Mouse (Mus musculus) mesoderm, embryonic 11.5 days (tissue): ENCODE data around the gene Zfyve1.

Experiments used
- DNase-seq: peaks from one replicate; pipeline ENCODE4 v3.0.0-alpha.2; 2012; ENCODE audit warnings: low read depth, low spot score

Zfyve1 gene

DNA sequence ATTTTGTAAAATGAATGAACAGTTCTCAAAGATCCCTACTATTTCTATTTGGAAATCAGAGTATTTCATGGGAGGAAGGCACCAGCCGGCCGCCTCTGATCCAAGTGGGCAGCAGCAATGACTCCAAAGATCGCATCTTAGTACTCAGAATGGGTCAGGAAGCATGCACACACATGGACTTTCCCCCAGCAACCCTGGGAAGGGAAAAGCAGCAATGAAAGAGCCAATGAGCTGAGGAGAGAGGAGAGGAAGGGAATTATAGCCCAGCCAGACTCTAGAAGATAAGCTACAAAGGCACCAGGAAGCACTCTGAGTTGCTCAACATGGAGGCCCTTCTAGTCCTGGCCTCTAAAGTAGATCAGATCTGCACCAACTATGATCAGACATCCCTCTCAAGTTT lies 16.7 kb downstream of the Zfyve1 start:
- no peak for DNase-seq

DNA sequence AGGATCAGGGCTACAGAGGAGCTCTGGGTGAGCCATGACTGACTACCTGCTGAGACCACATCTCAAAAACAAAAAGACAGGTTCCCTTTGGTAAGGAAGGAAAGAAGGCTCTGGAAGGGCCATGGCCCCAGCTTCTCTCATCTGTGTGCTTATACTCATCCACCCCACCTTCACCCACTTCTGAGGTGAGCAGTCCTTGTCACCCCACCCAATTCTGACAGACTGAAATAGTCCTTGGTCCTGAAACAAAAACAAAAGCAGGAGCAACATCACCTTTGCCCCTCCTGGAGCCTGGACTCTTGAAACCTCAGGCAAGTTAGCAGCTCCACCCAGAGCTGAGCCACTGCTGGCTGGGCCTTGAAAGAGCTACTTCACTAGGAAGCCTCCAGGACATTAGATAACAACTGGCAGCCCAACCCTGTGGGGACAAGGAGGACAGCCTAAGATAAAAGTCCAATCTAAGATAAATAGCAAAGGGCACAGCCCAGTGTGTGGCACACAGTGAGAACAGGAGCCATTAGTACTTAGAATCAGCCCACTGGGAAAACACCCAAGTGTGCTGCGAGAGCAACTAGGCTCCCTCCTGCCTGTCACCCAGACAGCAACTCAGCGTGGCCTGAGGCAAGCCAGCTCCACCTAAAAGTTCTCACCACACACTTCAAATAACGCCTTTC lies 18.0 kb downstream of the Zfyve1 start:
- no peak for DNase-seq

- DNase-seq, result no peak
Measured at GRCm38 (mm10) chr12:83578356-83578755, 18.7 kb downstream of the Zfyve1 start.

- no peak for DNase-seq
Measured at GRCm38 (mm10) chr12:83577445-83577844, 19.6 kb downstream of the Zfyve1 start.

DNA sequence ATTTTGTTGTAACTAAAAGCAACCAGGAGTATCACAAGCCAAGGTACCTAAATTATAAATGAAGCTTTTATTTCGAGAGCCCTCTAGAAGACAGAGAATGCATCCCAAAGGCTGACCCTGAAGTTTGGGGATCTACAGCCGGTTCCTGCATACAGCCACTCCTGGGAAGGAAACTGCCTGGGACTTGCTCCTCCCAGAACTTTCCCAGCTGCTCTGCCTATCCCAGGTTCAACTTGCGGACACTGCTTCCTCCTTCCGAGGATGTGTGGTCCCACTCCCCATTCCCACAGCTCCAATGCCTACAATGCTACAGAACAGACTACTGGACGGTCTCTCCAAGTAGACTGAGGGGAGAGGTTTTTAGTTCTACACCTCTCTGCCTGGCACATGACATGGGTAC lies 24.3 kb downstream of the Zfyve1 start:
- DNase-seq, result no peak

DNA sequence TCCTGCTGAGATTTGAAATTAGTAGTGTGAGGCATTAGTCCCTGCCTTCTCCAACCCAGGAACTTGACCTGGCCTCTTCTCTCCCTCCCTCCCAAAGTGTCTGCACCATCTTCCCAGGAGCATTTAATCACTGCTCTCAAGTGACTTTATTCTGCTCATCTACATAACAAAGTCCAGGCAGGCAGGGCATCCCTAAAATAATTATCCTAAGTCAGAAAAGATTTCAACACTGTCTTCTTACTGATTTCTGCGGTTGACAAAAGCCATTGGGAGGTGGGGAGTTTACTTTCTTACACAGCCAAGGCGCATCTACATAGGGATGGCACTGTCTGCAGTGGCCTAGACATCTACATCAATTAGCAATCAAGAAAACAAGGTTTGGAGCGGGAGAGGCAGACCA lies 27.2 kb downstream of the Zfyve1 start:
- no peak for DNase-seq

DNA sequence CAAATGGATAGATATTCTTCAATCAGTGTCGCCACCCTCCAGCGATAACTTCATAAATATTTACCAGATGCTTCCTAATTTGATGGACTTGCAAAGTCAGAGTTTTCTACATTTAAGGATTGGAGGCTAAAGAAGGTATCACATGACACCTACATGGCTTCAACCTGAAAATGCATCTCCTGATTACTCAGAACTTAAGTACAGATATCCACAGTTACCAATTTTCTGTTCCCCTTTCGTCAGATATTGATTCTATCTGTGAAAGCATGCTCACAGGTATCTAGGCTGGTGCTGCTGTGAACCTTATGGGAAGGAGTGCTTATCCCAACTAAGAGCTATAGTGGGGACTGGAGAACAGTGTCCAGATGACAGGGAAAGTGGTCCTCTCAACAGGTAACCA lies 34.4 kb downstream of the Zfyve1 start:
- DNase-seq, result no peak

GRCm38 (mm10) chr12:83560189-83560588 lies 36.8 kb downstream of the Zfyve1 start:
- no peak for DNase-seq

DNA sequence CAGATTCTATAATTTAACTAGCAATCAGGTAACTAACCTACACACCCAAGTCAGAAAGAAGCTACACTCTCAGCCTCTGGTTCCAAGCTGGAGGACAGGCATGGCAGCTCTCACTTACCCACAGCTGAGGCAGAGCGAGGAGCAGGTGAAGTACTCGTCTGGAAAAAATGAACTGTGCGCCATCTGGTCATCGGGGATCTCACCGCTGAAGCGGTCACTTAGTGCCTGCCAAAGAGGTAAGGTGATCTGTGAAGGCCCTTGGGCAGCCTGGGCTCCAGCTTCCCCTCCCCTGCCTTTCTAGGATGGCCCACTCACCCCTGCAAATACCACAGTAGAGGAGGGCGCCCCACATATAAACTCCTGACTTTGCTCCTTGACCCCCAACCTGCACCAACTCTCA lies 38.5 kb downstream of the Zfyve1 start:
- DNase-seq, result no peak

GRCm38 (mm10) chr12:83555605-83556004 lies 41.4 kb downstream of the Zfyve1 start:
- DNase-seq, result no peak

DNA sequence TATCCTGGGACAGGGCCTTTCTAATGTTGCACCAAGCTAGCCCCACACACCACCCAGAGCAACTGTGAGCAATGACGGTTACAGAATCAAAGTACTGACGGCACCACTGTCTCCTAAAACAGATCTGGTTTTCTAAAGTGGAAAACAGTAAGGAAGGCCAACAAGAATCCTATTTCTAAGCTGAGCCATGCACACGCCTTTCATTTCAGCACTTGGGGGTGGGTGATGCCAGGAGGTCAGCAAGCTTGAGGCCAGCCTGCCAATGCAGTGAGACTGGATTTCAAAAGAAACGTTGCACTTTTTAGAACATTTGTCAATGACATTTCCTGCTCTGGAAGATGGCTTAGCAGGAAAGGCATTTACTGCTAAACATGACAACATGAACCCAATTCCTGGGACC lies 43.2 kb downstream of the Zfyve1 start:
- no peak for DNase-seq

DNA sequence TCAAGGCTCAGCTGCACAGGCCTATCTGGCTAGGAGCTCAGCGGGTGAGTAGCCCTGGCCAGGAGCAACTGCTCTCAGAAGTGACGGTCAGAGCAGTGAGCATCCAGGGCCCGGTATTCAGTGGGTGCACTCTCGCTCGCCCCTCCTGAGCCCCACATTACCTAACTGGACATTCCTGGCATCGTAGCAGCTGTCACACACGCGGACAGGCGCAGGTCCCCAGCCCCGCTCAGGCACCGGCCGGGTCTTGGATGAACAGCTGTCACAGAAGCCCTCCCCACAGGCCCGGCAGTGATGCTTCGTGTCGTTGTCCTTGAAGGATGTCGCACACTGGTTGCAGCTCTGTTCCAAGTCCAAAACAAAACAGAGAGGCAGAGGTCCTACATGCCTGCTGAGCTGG lies 45.7 kb downstream of the Zfyve1 start:
- no peak for DNase-seq

- DNase-seq, result no peak
Measured at GRCm38 (mm10) chr12:83544791-83545190, 52.2 kb downstream of the Zfyve1 start.

DNA sequence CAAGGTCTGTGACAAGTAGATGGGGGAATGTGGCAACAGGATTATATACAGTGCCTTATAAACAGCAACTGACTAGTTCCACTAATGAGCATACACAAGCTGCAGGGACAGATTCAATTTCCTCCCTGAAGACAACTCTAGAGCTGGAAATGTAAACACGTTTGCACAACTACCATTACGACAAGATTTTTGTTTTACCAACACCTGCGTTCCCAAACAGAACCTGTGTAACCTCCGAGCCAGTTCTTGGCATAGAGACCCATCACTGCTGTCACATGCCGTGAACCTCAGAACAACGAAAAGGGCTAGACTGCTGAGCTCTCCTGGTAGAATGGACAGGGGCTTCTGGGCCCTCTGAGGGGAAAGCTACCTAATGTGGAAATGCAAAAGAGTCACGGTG lies 53.0 kb downstream of the Zfyve1 start:
- no peak for DNase-seq

GRCm38 (mm10) chr12:83536039-83536438 lies 61.0 kb downstream of the Zfyve1 start:
- DNase-seq, result peak; percentile 34

- DNase-seq, result no peak
Measured at GRCm38 (mm10) chr12:83535428-83535827, 61.6 kb downstream of the Zfyve1 start.

- no peak for DNase-seq
Measured at GRCm38 (mm10) chr12:83534190-83534589, 62.8 kb downstream of the Zfyve1 start.

GRCm38 (mm10) chr12:83532966-83533365 lies 64.1 kb downstream of the Zfyve1 start:
- no peak for DNase-seq

- DNase-seq, result no peak
Measured at GRCm38 (mm10) chr12:83531992-83532391, 65.0 kb downstream of the Zfyve1 start.

DNA sequence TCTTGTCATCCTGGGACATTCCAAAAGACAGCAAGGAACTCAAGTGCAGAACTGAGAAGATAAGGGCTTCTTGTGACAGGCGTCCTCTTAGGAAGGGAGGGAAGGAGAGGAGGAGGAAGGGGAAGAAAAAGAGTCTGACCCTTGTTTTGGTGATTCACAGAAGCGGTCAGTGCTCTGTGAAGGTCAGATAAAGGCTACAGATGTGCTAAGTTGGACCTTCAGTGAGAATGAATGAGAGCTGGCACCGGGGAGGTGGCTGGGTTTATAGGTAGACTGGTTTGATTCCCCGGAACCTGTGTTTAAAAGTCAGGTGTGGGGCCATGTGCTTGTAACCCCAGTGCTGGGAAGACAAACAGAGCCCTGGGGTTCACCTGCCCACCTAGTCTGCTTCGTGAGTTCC lies 68.4 kb downstream of the Zfyve1 start:
- DNase-seq, result no peak

GRCm38 (mm10) chr12:83527816-83528215 lies 69.2 kb downstream of the Zfyve1 start:
- DNase-seq, result peak; percentile 25

GRCm38 (mm10) chr12:83525822-83526544 lies 71.0 kb downstream of the Zfyve1 start:
- no peak for DNase-seq

DNA sequence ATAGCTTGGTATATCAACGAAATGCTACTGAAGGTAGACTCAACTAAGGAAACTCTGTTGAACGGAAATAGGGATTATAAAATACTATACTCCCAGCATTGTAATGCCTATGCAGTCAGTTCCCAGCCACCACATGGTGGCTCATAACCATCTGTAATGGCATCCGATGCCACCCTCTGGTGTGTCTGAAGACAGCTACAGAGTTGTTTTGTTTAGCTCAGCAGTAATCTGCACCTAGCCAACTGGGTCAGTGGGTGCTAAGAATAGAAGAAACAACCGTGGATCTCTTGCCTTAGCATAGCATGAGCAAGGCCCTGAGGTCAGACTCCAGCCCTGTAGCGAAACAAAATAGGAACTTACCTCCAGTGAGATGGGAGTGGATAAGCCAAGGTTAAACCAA lies 72.7 kb downstream of the Zfyve1 start:
- no peak for DNase-seq
